Mouse (Mus musculus): ENCODE results near the gene Myt1l.

GRCm38 (mm10) chr12:29951043-29951442 is 422.9 kb downstream of the Myt1l start:
- no peak for TF ChIP-seq CTCF (IDR thresholded peaks at IDR 0.05; ENCODE audit: borderline replicate concordance, control insufficient read depth, extremely low read depth, insufficient read depth, low read length, poor library complexity)
- TF ChIP-seq POLR2A (IDR thresholded peaks at IDR 0.05; ENCODE audit: control insufficient read depth, extremely low read depth, insufficient read depth, low read length, poor library complexity), result no peak

Data from thymus, adult 2 months (tissue).